Mouse (Mus musculus): Measurements from ENCODE around the gene Matn1. TPM values are rescaled to one million over a fixed set of nuclear protein-coding genes. Genes with fewer than 3 reads are reported as not detected.
A peak's percentile ranks its signal among the peaks of the same experiment; 100 is the strongest.

The Matn1 gene
- polyA plus RNA-seq, 1 experiment from 2014 or later: 161 TPM

- Histone ChIP-seq H3K4me1 (peaks cover 48% of the 10 kb centered on the region), H3K27ac (no peak overlapping the region), H3K9ac (no peak overlapping the region), H3K36me3 (no peaks in the 10 kb centered on the region), H3K9me3 (no peaks in the 10 kb centered on the region), H3K4me3 (no peak overlapping the region), H3K27me3 (no peaks in the 10 kb centered on the region), H3K4me2 (no peak overlapping the region)
- no peak for ATAC-seq (ENCODE audit: insufficient number of reproducible peaks, low FRiP score, low TSS enrichment, low read depth)
- 63% methylated on average over 17 of the region's 17 CpGs for WGBS
Observed at GRCm38 (mm10) chr4:130909167-130909874, 34.9 kb upstream of the Matn1 start.

GRCm38 (mm10) chr4:130910666-130911065 lies 33.5 kb upstream of the Matn1 start:
- no peak overlapping the region for H3K9ac ChIP-seq
- H3K27ac ChIP-seq: no peak overlapping the region
- no peaks in the 10 kb centered on the region for H3K9me3 ChIP-seq
- no peaks in the 10 kb centered on the region for H3K27me3 ChIP-seq
- no peak overlapping the region for H3K4me3 ChIP-seq
- ATAC-seq (ENCODE audit: insufficient number of reproducible peaks, low FRiP score, low TSS enrichment, low read depth): no peak
- no peak overlapping the region for H3K4me2 ChIP-seq
- H3K4me1 ChIP-seq: peaks cover 41% of the 10 kb centered on the region
- H3K36me3 ChIP-seq: no peaks in the 10 kb centered on the region
- WGBS: 36% methylated on average over 7 of the region's 7 CpGs

DNA sequence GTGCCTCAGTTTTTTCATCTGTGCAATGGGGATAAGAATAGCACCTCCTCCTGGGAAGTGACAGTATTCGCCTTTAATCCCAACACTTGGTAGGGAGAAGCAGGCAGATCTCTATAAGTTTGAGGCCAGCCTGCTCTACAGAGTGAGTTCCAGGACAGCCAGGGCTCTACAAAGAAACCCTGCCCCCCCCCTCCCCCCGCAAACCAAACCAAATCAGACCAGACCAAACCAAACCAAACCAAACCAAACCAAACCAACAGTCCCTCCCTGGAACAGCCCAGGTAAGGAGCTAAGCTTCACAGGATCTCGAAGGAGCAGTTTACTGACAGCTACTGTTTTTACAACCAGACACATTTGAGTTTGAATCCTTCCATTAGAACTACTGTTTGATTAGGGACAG lies 31.6 kb upstream of the Matn1 start:
- no peak overlapping the region for H3K4me3 ChIP-seq
- no peak overlapping the region for H3K9ac ChIP-seq
- H3K27ac ChIP-seq: no peak overlapping the region
- H3K4me2 ChIP-seq: no peak overlapping the region
- H3K4me1 ChIP-seq: peaks cover 26% of the 10 kb centered on the region
- H3K9me3 ChIP-seq: no peaks in the 10 kb centered on the region
- ATAC-seq (ENCODE audit: insufficient number of reproducible peaks, low FRiP score, low TSS enrichment, low read depth): no peak
- no peaks in the 10 kb centered on the region for H3K36me3 ChIP-seq
- WGBS: 74% methylated on average over 3 of the region's 3 CpGs
- no peaks in the 10 kb centered on the region for H3K27me3 ChIP-seq

DNA sequence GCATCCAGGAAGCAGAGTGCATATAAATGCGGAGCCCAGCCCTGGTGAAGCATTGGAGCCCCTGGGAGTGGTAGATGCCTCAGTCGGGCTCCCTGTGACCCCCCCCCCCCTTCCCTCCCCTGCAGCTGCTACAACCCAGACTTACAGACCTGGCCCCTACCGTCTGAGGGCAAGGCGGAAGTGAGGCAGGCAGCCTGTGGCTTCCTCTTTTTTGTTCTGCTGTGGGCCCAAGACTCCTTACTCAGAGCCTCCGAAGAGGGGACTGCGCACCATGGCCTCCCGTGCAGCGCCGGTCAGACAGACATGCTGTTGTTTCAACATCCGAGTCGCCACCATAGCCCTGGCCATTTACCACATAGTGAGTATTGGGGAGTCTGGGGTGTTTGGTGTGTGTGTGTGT lies 31.1 kb upstream of the Matn1 start, which contains the start of gene Laptm5:
TSS of gene Laptm5 (plus strand) at position 49 of the 400 bp plus-strand sequence.
- WGBS: 59% methylated on average over 11 of the region's 11 CpGs
- no peaks in the 10 kb centered on the region for H3K36me3 ChIP-seq
- ATAC-seq (ENCODE audit: insufficient number of reproducible peaks, low FRiP score, low TSS enrichment, low read depth): no peak
- no peak within 1 kb of the TSS for H3K4me2 ChIP-seq
- H3K27me3 ChIP-seq: no peaks in the 10 kb centered on the region
- H3K4me3 ChIP-seq: no peak within 1 kb of the TSS
- no peak within 1 kb of the TSS for H3K9ac ChIP-seq
- 0 out of 2 replicates have a peak within 1 kb of the TSS, but pooled peaks have one; percentile 11 for H3K27ac ChIP-seq
- H3K4me1 ChIP-seq: peaks cover 25% of the 10 kb centered on the region
- H3K9me3 ChIP-seq: no peaks in the 10 kb centered on the region

GRCm38 (mm10) chr4:130913511-130913910 lies 30.7 kb upstream of the Matn1 start:
- Histone ChIP-seq H3K4me2 (no peak overlapping the region), H3K27ac (0 out of 2 replicates have a peak overlapping the region, but pooled peaks have one; percentile 11), H3K27me3 (no peaks in the 10 kb centered on the region), H3K9ac (no peak overlapping the region), H3K36me3 (no peaks in the 10 kb centered on the region), H3K4me3 (no peak overlapping the region), H3K9me3 (no peaks in the 10 kb centered on the region), H3K4me1 (peaks cover 23% of the 10 kb centered on the region)
- WGBS: 62% methylated on average over 3 of the region's 3 CpGs
- no peak for ATAC-seq (ENCODE audit: insufficient number of reproducible peaks, low FRiP score, low TSS enrichment, low read depth)

DNA sequence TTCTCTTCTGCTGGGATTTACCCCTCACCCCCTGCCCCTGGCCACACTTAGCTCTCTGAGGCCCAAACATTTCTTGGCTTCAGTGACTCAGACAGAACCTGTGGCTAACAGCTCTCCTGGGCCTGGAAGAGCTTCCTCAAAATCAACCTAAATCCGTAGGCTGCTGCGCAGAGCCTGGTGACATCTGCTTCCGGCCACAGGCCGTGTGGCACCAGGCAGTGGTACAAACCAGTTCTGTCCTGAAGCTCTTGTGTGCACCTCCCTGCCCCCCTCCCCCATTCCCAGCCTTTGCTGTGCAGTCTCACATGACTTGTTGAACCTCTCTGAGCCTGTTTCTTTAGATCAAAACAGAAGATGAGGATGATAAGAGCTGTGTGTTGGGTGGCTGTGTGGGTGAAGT lies 30.2 kb upstream of the Matn1 start:
- no peak overlapping the region for H3K4me3 ChIP-seq
- ATAC-seq (ENCODE audit: insufficient number of reproducible peaks, low FRiP score, low TSS enrichment, low read depth): no peak
- no peaks in the 10 kb centered on the region for H3K36me3 ChIP-seq
- WGBS: 82% methylated on average over 4 of the region's 4 CpGs
- H3K4me2 ChIP-seq: no peak overlapping the region
- no peaks in the 10 kb centered on the region for H3K27me3 ChIP-seq
- H3K27ac ChIP-seq: no peak overlapping the region
- peaks cover 20% of the 10 kb centered on the region for H3K4me1 ChIP-seq
- H3K9me3 ChIP-seq: no peaks in the 10 kb centered on the region
- no peak overlapping the region for H3K9ac ChIP-seq

GRCm38 (mm10) chr4:130914527-130914926 lies 29.7 kb upstream of the Matn1 start:
- no peaks in the 10 kb centered on the region for H3K9me3 ChIP-seq
- peaks cover 17% of the 10 kb centered on the region; the same call in 1 of the 2 replicates for H3K4me1 ChIP-seq
- ATAC-seq (ENCODE audit: insufficient number of reproducible peaks, low FRiP score, low TSS enrichment, low read depth): no peak
- H3K9ac ChIP-seq: no peak overlapping the region
- H3K4me3 ChIP-seq: no peak overlapping the region
- no peaks in the 10 kb centered on the region for H3K27me3 ChIP-seq
- H3K27ac ChIP-seq: no peak overlapping the region
- WGBS: 77% methylated on average over 7 of the region's 7 CpGs
- no peak overlapping the region for H3K4me2 ChIP-seq
- no peaks in the 10 kb centered on the region for H3K36me3 ChIP-seq

GRCm38 (mm10) chr4:130915006-130915667 lies 29.0 kb upstream of the Matn1 start:
- no peaks in the 10 kb centered on the region for H3K36me3 ChIP-seq
- no peak overlapping the region for H3K9ac ChIP-seq
- WGBS: 64% methylated on average over 12 of the region's 12 CpGs
- H3K4me2 ChIP-seq: no peak overlapping the region
- no peak for ATAC-seq (ENCODE audit: insufficient number of reproducible peaks, low FRiP score, low TSS enrichment, low read depth)
- no peak overlapping the region for H3K27ac ChIP-seq
- H3K4me1 ChIP-seq: peaks cover 17% of the 10 kb centered on the region; the same call in 1 of the 2 replicates
- H3K27me3 ChIP-seq: no peaks in the 10 kb centered on the region
- H3K9me3 ChIP-seq: no peaks in the 10 kb centered on the region
- no peak overlapping the region for H3K4me3 ChIP-seq

GRCm38 (mm10) chr4:130915668-130916035 lies 28.5 kb upstream of the Matn1 start:
- WGBS: 38% methylated on average over 7 of the region's 7 CpGs
- Histone ChIP-seq H3K27me3 (no peaks in the 10 kb centered on the region), H3K36me3 (no peaks in the 10 kb centered on the region), H3K4me1 (peaks cover 17% of the 10 kb centered on the region; the same call in 1 of the 2 replicates), H3K4me3 (no peak overlapping the region), H3K9ac (no peak overlapping the region), H3K27ac (no peak overlapping the region), H3K9me3 (no peaks in the 10 kb centered on the region), H3K4me2 (no peak overlapping the region)
- no peak for ATAC-seq (ENCODE audit: insufficient number of reproducible peaks, low FRiP score, low TSS enrichment, low read depth)

GRCm38 (mm10) chr4:130916639-130917038 lies 27.5 kb upstream of the Matn1 start:
- Histone ChIP-seq H3K9me3 (no peaks in the 10 kb centered on the region), H3K36me3 (no peaks in the 10 kb centered on the region), H3K9ac (no peak overlapping the region), H3K27ac (no peak overlapping the region), H3K4me2 (no peak overlapping the region), H3K4me3 (no peak overlapping the region), H3K4me1 (peaks cover 24% of the 10 kb centered on the region), H3K27me3 (no peaks in the 10 kb centered on the region)
- 82% methylated on average over 7 of the region's 7 CpGs for WGBS
- no peak for ATAC-seq (ENCODE audit: insufficient number of reproducible peaks, low FRiP score, low TSS enrichment, low read depth)

- H3K4me2 ChIP-seq: no peak overlapping the region
- H3K9ac ChIP-seq: no peak overlapping the region
- no peak overlapping the region for H3K27ac ChIP-seq
- 70% methylated on average over 4 of the region's 4 CpGs for WGBS
- H3K4me3 ChIP-seq: no peak overlapping the region
- no peaks in the 10 kb centered on the region for H3K9me3 ChIP-seq
- H3K4me1 ChIP-seq: peaks cover 24% of the 10 kb centered on the region
- no peaks in the 10 kb centered on the region for H3K27me3 ChIP-seq
- no peaks in the 10 kb centered on the region for H3K36me3 ChIP-seq
- ATAC-seq (ENCODE audit: insufficient number of reproducible peaks, low FRiP score, low TSS enrichment, low read depth): no peak
Observed at GRCm38 (mm10) chr4:130917564-130917963, 26.6 kb upstream of the Matn1 start.

All from limb, embryonic 15.5 days (tissue).